11 mouse cellular contexts compared by ENCODE assay signal in the genomic region with DNA sequence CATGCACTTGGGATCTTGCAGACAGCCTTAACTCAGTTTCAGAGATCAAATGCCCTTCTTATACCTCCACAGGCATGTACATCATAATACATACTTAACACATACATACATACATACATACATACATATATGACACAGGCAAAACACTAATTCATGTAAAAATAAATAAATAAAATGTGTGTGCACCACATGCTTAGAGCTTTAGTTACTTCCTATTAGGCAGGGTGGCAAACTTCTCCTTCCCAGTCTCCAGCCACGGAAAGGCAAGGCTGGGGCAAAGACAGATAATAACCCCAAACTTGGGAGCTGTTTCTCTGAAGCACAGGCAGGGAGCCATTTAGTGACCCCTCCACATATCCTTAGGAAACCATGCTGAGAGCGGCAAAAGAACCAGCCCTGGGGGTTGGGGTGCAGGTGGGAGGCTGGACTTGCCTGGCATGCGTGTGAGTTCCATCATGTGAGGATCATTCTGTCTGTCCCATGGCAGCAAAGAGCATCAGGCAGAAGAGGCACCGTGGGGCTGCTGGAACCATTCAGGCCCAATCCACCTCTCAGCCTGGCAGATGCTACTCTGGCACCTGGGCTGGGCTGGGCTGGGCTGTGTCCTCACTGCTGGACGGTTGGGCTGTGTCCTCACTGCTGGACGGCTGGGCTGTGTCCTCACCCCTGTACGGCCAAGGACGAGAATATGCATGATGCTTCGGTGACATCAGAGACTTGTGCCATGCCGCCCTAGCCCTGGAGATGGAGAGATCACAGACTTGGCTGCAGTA. TPM values are rescaled to one million over a fixed set of nuclear protein-coding genes. Genes with fewer than 3 reads are reported as not detected.
A peak's percentile ranks its signal among the peaks of the same experiment; 100 is the strongest.
DNase-seq lines count a peak whose midpoint lies in the region; ATAC-seq and TF ChIP-seq lines count a peak whose summit lies in the region.
"Had no signal": no experiment of that assay in that cellular context is flagged by ENCODE, and none has a peak within 500 bp of the region (broad histone marks: within the 10 kb centered on the region; RNA-seq: fewer than 3 reads in every experiment).

A gene (minus strand): TSS at position 721 of the 773 bp plus-strand sequence.

- no peak within 1 kb of the TSS for H3K9ac ChIP-seq in ES-E14 (ENCODE audit: insufficient read depth, low read depth, low read length, poor library complexity, severe bottlenecking)
- H3K9ac ChIP-seq: hindbrain, embryonic 13.5 days; stomach, embryonic 15.5 days had no signal

- H3K4me3 ChIP-seq in ES-E14 (ENCODE audit: insufficient read depth in 1 of 2, low read depth in 1 of 2, low read length in 2 of 2, poor library complexity in 1 of 2, severe bottlenecking in 1 of 2), result no peak within 1 kb of the TSS
- H3K4me3 ChIP-seq in embryonic fibroblast, embryonic 13.5 days (ENCODE audit: insufficient read depth, low read length), result no peak within 1 kb of the TSS
- H3K4me3 ChIP-seq: forebrain, embryonic 10.5 days; hindbrain, embryonic 13.5 days; stomach, embryonic 15.5 days had no signal

- in situ Hi-C loops in ES-E14 (cut with MboI; ENCODE audit: low sequenced_read_pairs in 2 of 2, unreplicated experiment in 2 of 2), result loop anchor here in 1 of 2 experiments (25.0 kb wide), 1 partner anchor 186 kb away; no protein-coding TSS in a partner anchor

- no peaks in the 10 kb centered on the region for H3K9me3 ChIP-seq in ES-E14 (ENCODE audit: control insufficient read depth, insufficient read depth, low read depth, low read length)
- H3K9me3 ChIP-seq: forebrain, embryonic 10.5 days; hindbrain, embryonic 13.5 days; stomach, embryonic 15.5 days had no signal

- ATAC-seq in erythroid progenitor cell, adult 5-6 weeks (replicated peaks; ENCODE audit: low FRiP score, poor library complexity, severe bottlenecking), result no peak

- H3K4me1 ChIP-seq in ES-E14 (ENCODE audit: control insufficient read depth in 2 of 2, insufficient read depth in 2 of 2, low read length in 2 of 2, poor library complexity in 1 of 2), result peaks cover 7 to 25% of the 10 kb centered on the region in 2 experiments; a peak in 3 of 4 replicates
- no peaks in the 10 kb centered on the region for H3K4me1 ChIP-seq in embryonic fibroblast, embryonic 13.5 days (ENCODE audit: control insufficient read depth, insufficient read depth, low read length)

- H3K27ac ChIP-seq in ES-E14 (ENCODE audit: insufficient read depth, low read depth, low read length, poor library complexity, severe bottlenecking), result no peak within 1 kb of the TSS; the same call in 1 of the 2 replicates
- no peak within 1 kb of the TSS for H3K27ac ChIP-seq in embryonic fibroblast, embryonic 13.5 days (ENCODE audit: insufficient read depth, low read length)
- H3K27ac ChIP-seq: hindbrain, embryonic 13.5 days; stomach, embryonic 15.5 days had no signal

- DNase-seq in heart, adult 11 months, result peak; percentile 91
- no peak for DNase-seq in heart, adult 9 months (ENCODE audit: low spot score in 2 of 2)
- DNase-seq in ES-E14 (ENCODE audit: low read depth, low spot score), result no peak
- no peak for DNase-seq in large intestine, adult 2 months (ENCODE audit: low read depth, low spot score)
- DNase-seq in left cerebral cortex, adult 9 months (ENCODE audit: low spot score in 2 of 2), result no peak
- DNase-seq in embryo, embryonic 11 days, result no peak

- H3K36me3 ChIP-seq in ES-E14 (ENCODE audit: control insufficient read depth, insufficient read depth, low read length, poor library complexity, severe bottlenecking), result no peaks in the 10 kb centered on the region
- H3K36me3 ChIP-seq: forebrain, embryonic 10.5 days; hindbrain, embryonic 13.5 days; stomach, embryonic 15.5 days had no signal

- no peak for TF ChIP-seq POLR2A in embryonic fibroblast, embryonic 13.5 days (IDR thresholded peaks at IDR 0.05; ENCODE audit: low read depth, low read length)

- 81% methylated on average over 10 of the region's 10 CpGs for WGBS in large intestine, adult 2 months

- TF ChIP-seq CTCF in embryonic fibroblast, embryonic 13.5 days (IDR thresholded peaks at IDR 0.05; ENCODE audit: borderline replicate concordance, insufficient read depth, low read length), result no peak

TF ChIP-seq in ES-E14, 5 proteins besides CTCF, POLR2A, EP300 and RAD21:
- TF ChIP-seq ZC3H11A (IDR thresholded peaks at IDR 0.05; ENCODE audit: borderline replicate concordance, low read depth, low read length), result no peak
- TF ChIP-seq MAFK (IDR thresholded peaks at IDR 0.05; ENCODE audit: insufficient read depth, low read depth, low read length), result no peak
- TF ChIP-seq ZNF384 (IDR thresholded peaks at IDR 0.05; ENCODE audit: low read depth, low read length), result no peak
- TF ChIP-seq CHD2 (IDR thresholded peaks at IDR 0.05; ENCODE audit: low read depth, low read length), result no peak
- TF ChIP-seq HCFC1 (IDR thresholded peaks at IDR 0.05; ENCODE audit: borderline replicate concordance, insufficient read depth, low read length), result no peak

RNA-seq across cellular contexts. Expression of the gene that starts here (rescaled TPM):
- total RNA-seq in ES-E14 (2012; rRNA removed), result 29.3 and 53.8 TPM in 2 replicates
- 10.1 and 11.5 TPM in 2 replicates for polyA plus RNA-seq in embryonic fibroblast, embryonic 13.5 days (2011; ENCODE audit: insufficient read length, low read depth, missing spikeins)
- polyA plus RNA-seq in large intestine, adult 2 months (2012; rRNA removed), result 22.5 and 32.3 TPM in 2 replicates
- 6.3 and 12.6 TPM in 2 replicates for total RNA-seq in erythroid progenitor cell, adult 5-6 weeks (2015; ENCODE audit: low replicate concordance)
- 5.9 and 11.5 TPM in 2 replicates for total RNA-seq in erythroid progenitor cell, adult 5-6 weeks (2017; ENCODE audit: low replicate concordance)
